Mouse (Mus musculus): ENCODE data around the gene Igsf21.

- TF ChIP-seq CTCF (IDR thresholded peaks at IDR 0.05; ENCODE audit: low read depth, low read length) (no peak), POLR2A (IDR thresholded peaks at IDR 0.05; ENCODE audit: extremely low read depth, insufficient read depth, low read length) (no peak)
Measured at GRCm38 (mm10) chr4:140202196-140202595, 44.4 kb downstream of the Igsf21 start.
